Mouse (Mus musculus): ENCODE measurements around the gene Prdm5. TPM values are rescaled to one million over a fixed set of nuclear protein-coding genes. Genes with fewer than 3 reads are reported as not detected.

Prdm5 gene
- polyA plus RNA-seq, 1 experiment from 2014 or later, result 24.3 TPM

- H3K4me2 ChIP-seq, result no peak overlapping the region
- 59% methylated on average over 7 of the region's 7 CpGs for WGBS
- H3K27ac ChIP-seq, result no peak overlapping the region
- H3K27me3 ChIP-seq, result no peaks in the 10 kb centered on the region
- ATAC-seq (ENCODE audit: insufficient number of reproducible peaks, low FRiP score, low TSS enrichment, low read depth), result no peak
- peaks cover 5% of the 10 kb centered on the region; the same call in 1 of the 2 replicates for H3K36me3 ChIP-seq
- H3K9ac ChIP-seq, result no peak overlapping the region
- no peak overlapping the region for H3K4me3 ChIP-seq
- H3K4me1 ChIP-seq, result no peaks in the 10 kb centered on the region
- no peaks in the 10 kb centered on the region; the same call in 1 of the 2 replicates for H3K9me3 ChIP-seq
These were observed 156.9 kb downstream of the Prdm5 start for GRCm38 (mm10) chr6:65935566-65936281.

- no peaks in the 10 kb centered on the region for H3K27me3 ChIP-seq
- no peak overlapping the region for H3K9ac ChIP-seq
- H3K9me3 ChIP-seq, result no peaks in the 10 kb centered on the region
- no peak overlapping the region for H3K4me2 ChIP-seq
- ATAC-seq (ENCODE audit: insufficient number of reproducible peaks, low FRiP score, low TSS enrichment, low read depth), result no peak
- H3K27ac ChIP-seq, result no peak overlapping the region
- no peak overlapping the region for H3K4me3 ChIP-seq
- H3K36me3 ChIP-seq, result no peaks in the 10 kb centered on the region
- WGBS, result 90% methylated on average over 6 of the region's 6 CpGs
- no peaks in the 10 kb centered on the region for H3K4me1 ChIP-seq
These were observed 171.7 kb downstream of the Prdm5 start for GRCm38 (mm10) chr6:65950492-65950891.

- no peak within 1 kb of the TSS for H3K4me2 ChIP-seq
- no peak within 1 kb of the TSS for H3K4me3 ChIP-seq
- H3K9me3 ChIP-seq, result no peaks in the 10 kb centered on the region
- H3K4me1 ChIP-seq, result no peaks in the 10 kb centered on the region
- no peak for ATAC-seq (ENCODE audit: insufficient number of reproducible peaks, low FRiP score, low TSS enrichment, low read depth)
- H3K27me3 ChIP-seq, result no peaks in the 10 kb centered on the region
- no peak within 1 kb of the TSS for H3K27ac ChIP-seq
- H3K36me3 ChIP-seq, result no peaks in the 10 kb centered on the region
- no peak within 1 kb of the TSS for H3K9ac ChIP-seq
- 95% methylated on average over 10 of the region's 10 CpGs for WGBS
These were observed 173.5 kb downstream of the Prdm5 start, which contains the start of gene 4930544G11Rik for GRCm38 (mm10) chr6:65952309-65952708. TSS of gene 4930544G11Rik (plus strand) at chr6:65952609.

GRCm38 (mm10) chr6:65969386-65970111 is 190.8 kb downstream of the Prdm5 start:
- Histone ChIP-seq H3K4me3 (no peak overlapping the region), H3K9me3 (no peaks in the 10 kb centered on the region), H3K27ac (no peak overlapping the region), H3K27me3 (no peaks in the 10 kb centered on the region), H3K4me2 (no peak overlapping the region), H3K36me3 (no peaks in the 10 kb centered on the region), H3K4me1 (no peaks in the 10 kb centered on the region), H3K9ac (no peak overlapping the region)
- no peak for ATAC-seq (ENCODE audit: insufficient number of reproducible peaks, low FRiP score, low TSS enrichment, low read depth)
- WGBS, result 54% methylated on average over 6 of the region's 6 CpGs

- no peak overlapping the region for H3K4me3 ChIP-seq
- 60% methylated on average over 9 of the region's 9 CpGs for WGBS
- no peaks in the 10 kb centered on the region for H3K9me3 ChIP-seq
- H3K9ac ChIP-seq, result no peak overlapping the region
- no peaks in the 10 kb centered on the region for H3K4me1 ChIP-seq
- no peaks in the 10 kb centered on the region for H3K27me3 ChIP-seq
- no peak overlapping the region for H3K27ac ChIP-seq
- H3K36me3 ChIP-seq, result no peaks in the 10 kb centered on the region
- H3K4me2 ChIP-seq, result no peak overlapping the region
- no peak for ATAC-seq (ENCODE audit: insufficient number of reproducible peaks, low FRiP score, low TSS enrichment, low read depth)
These were observed 191.6 kb downstream of the Prdm5 start for GRCm38 (mm10) chr6:65970410-65970809.

Other genes with a start within 250 kb of the Prdm5 start
- gene Ndnf, start 107.4 kb upstream of the Prdm5 start, polyA plus RNA-seq (2015; fragmentation: Nextera tagmentation; extraction: Ambion mirVana), result 7.4 and 7.9 TPM in 2 replicates
- not detected in 2 replicates for gene 4930544G11Rik, start 173.6 kb downstream of the Prdm5 start, polyA plus RNA-seq (2015; fragmentation: Nextera tagmentation; extraction: Ambion mirVana)

All from limb, embryonic 15.5 days (tissue).